In genomic region chr13:18789662-18790061, GRCm38 (mm10) we compare ENCODE assay signal across 24 mouse cellular contexts.
DNase-seq lines count a peak whose midpoint lies in the region; ATAC-seq and TF ChIP-seq lines count a peak whose summit lies in the region.
"Had no signal": no experiment of that assay in that cellular context is flagged by ENCODE, and none has a peak within 500 bp of the region (broad histone marks: within the 10 kb centered on the region; RNA-seq: fewer than 3 reads in every experiment).

No protein-coding gene starts in this region.

- no peak overlapping the region for H3K4me2 ChIP-seq in heart, embryonic 13.5 days
- H3K4me2 ChIP-seq in kidney, embryonic 15.5 days = no peak overlapping the region
- no peak overlapping the region for H3K4me2 ChIP-seq in midbrain, embryonic 11.5 days
- H3K4me2 ChIP-seq in midbrain, embryonic 13.5 days (replicated peaks) = no peak overlapping the region
- H3K4me2 ChIP-seq: forebrain, embryonic 12.5 days; forebrain, embryonic 15.5 days; heart, embryonic 11.5 days; hindbrain, embryonic 13.5 days; intestine, embryonic 15.5 days had no signal

- WGBS in heart, embryonic 13.5 days = 76% methylated on average over 4 of the region's 4 CpGs
- WGBS in kidney, embryonic 15.5 days = 77% methylated on average over 4 of the region's 4 CpGs
- 95% methylated on average over 4 of the region's 4 CpGs for WGBS in midbrain, embryonic 11.5 days
- 94% methylated on average over 4 of the region's 4 CpGs for WGBS in midbrain, embryonic 13.5 days
- WGBS in cerebellum, adult 2 months = 95% methylated on average over 4 of the region's 4 CpGs

- H3K36me3 ChIP-seq in heart, embryonic 13.5 days = 0 out of 2 replicates have a peak, but pooled peaks cover 3% of the 10 kb centered on the region
- no peaks in the 10 kb centered on the region for H3K36me3 ChIP-seq in kidney, embryonic 15.5 days
- H3K36me3 ChIP-seq in midbrain, embryonic 11.5 days (ENCODE audit: control insufficient read depth, insufficient read depth, low read length) = no peaks in the 10 kb centered on the region
- no peaks in the 10 kb centered on the region for H3K36me3 ChIP-seq in midbrain, embryonic 13.5 days
- H3K36me3 ChIP-seq: forebrain, embryonic 12.5 days; forebrain, embryonic 15.5 days; hindbrain, embryonic 10.5 days; hindbrain, embryonic 13.5 days; intestine, embryonic 15.5 days had no signal

- H3K4me3 ChIP-seq in heart, embryonic 13.5 days = no peak overlapping the region
- H3K4me3 ChIP-seq in kidney, embryonic 15.5 days (replicated peaks) = no peak overlapping the region
- H3K4me3 ChIP-seq in midbrain, embryonic 11.5 days (ENCODE audit: low read depth, low read length) = no peak overlapping the region
- H3K4me3 ChIP-seq in midbrain, embryonic 13.5 days (replicated peaks) = no peak overlapping the region
- no peak overlapping the region for H3K4me3 ChIP-seq in cerebellum, adult 2 months (replicated peaks; ENCODE audit: insufficient read depth, low read depth, low read length)
- H3K4me3 ChIP-seq: erythroblast, embryonic 14.5 days; forebrain, embryonic 12.5 days; forebrain, embryonic 15.5 days; hindbrain, embryonic 10.5 days; hindbrain, embryonic 13.5 days; intestine, embryonic 15.5 days had no signal

- no peak for ATAC-seq in heart, embryonic 13.5 days (ENCODE audit: extremely low read depth, insufficient number of reproducible peaks, low FRiP score, low TSS enrichment)
- no peak for ATAC-seq in kidney, embryonic 15.5 days (replicated peaks; ENCODE audit: low FRiP score)
- no peak for ATAC-seq in midbrain, embryonic 11.5 days (ENCODE audit: low FRiP score)
- ATAC-seq in midbrain, embryonic 13.5 days = no peak
- ATAC-seq: intestine, embryonic 15.5 days; Patski had no signal

- H3K9ac ChIP-seq in heart, embryonic 13.5 days = no peak overlapping the region
- no peak overlapping the region for H3K9ac ChIP-seq in kidney, embryonic 15.5 days
- H3K9ac ChIP-seq in midbrain, embryonic 11.5 days (ENCODE audit: low read length) = no peak overlapping the region
- H3K9ac ChIP-seq in midbrain, embryonic 13.5 days (replicated peaks) = no peak overlapping the region
- H3K9ac ChIP-seq: forebrain, embryonic 12.5 days; forebrain, embryonic 15.5 days; hindbrain, embryonic 13.5 days; intestine, embryonic 15.5 days had no signal

- DNase-seq in heart, postnatal 4 days = no peak
- no peak for DNase-seq in kidney, postnatal 10 days
- DNase-seq in midbrain, embryonic 11.5 days (ENCODE audit: low spot score, missing footprints) = peak; percentile 59
- DNase-seq in cerebellum, adult 2 months = no peak
- DNase-seq: adrenal gland, postnatal 10 days; adrenal gland, postnatal 36 days; B cell, adult 2 months; cerebellum, adult 18-20 months; cerebellum, adult 9-11 months; cerebellum, postnatal 25 days; gastrocnemius, postnatal 25 days had no signal

- TF ChIP-seq CTCF in cerebellum, adult 2 months (IDR thresholded peaks at IDR 0.05; ENCODE audit: borderline replicate concordance, insufficient read depth, low read depth, low read length) = no peak

- no peaks in the 10 kb centered on the region for H3K27me3 ChIP-seq in heart, embryonic 13.5 days (replicated peaks)
- H3K27me3 ChIP-seq in kidney, embryonic 15.5 days = no peaks in the 10 kb centered on the region
- H3K27me3 ChIP-seq in midbrain, embryonic 11.5 days (ENCODE audit: control insufficient read depth, insufficient read depth, low read length) = no peaks in the 10 kb centered on the region
- H3K27me3 ChIP-seq in midbrain, embryonic 13.5 days = no peaks in the 10 kb centered on the region
- H3K27me3 ChIP-seq in cerebellum, adult 2 months (ENCODE audit: control insufficient read depth, insufficient read depth, low read length) = no peaks in the 10 kb centered on the region
- H3K27me3 ChIP-seq: CH12.LX; forebrain, embryonic 12.5 days; forebrain, embryonic 15.5 days; hindbrain, embryonic 13.5 days; intestine, embryonic 15.5 days; Patski had no signal

- peaks cover 24% of the 10 kb centered on the region for H3K4me1 ChIP-seq in heart, embryonic 13.5 days
- 0 out of 2 replicates have a peak, but pooled peaks cover 5% of the 10 kb centered on the region for H3K4me1 ChIP-seq in kidney, embryonic 15.5 days
- H3K4me1 ChIP-seq in midbrain, embryonic 11.5 days (ENCODE audit: control insufficient read depth, insufficient read depth, low read length) = no peaks in the 10 kb centered on the region
- 0 out of 2 replicates have a peak, but pooled peaks cover 8% of the 10 kb centered on the region for H3K4me1 ChIP-seq in midbrain, embryonic 13.5 days (replicated peaks)
- H3K4me1 ChIP-seq in cerebellum, adult 2 months (ENCODE audit: control insufficient read depth, insufficient read depth, low read length) = no peaks in the 10 kb centered on the region; the same call in 1 of the 2 replicates
- H3K4me1 ChIP-seq: intestine, embryonic 15.5 days had no signal

- H3K9me3 ChIP-seq in heart, embryonic 13.5 days = no peaks in the 10 kb centered on the region
- H3K9me3 ChIP-seq in kidney, embryonic 15.5 days (replicated peaks) = no peaks in the 10 kb centered on the region
- no peaks in the 10 kb centered on the region for H3K9me3 ChIP-seq in midbrain, embryonic 11.5 days (ENCODE audit: control insufficient read depth, low read length)
- H3K9me3 ChIP-seq in midbrain, embryonic 13.5 days = no peaks in the 10 kb centered on the region
- H3K9me3 ChIP-seq: forebrain, embryonic 12.5 days; forebrain, embryonic 15.5 days; G1E; hindbrain, embryonic 10.5 days; hindbrain, embryonic 13.5 days; intestine, embryonic 15.5 days had no signal

- H3K27ac ChIP-seq in heart, embryonic 13.5 days (replicated peaks) = 0 out of 2 replicates have a peak overlapping the region, but pooled peaks have one; percentile 46
- H3K27ac ChIP-seq in kidney, embryonic 15.5 days = peak overlapping the region; percentile 14
- H3K27ac ChIP-seq in midbrain, embryonic 11.5 days (ENCODE audit: low read depth, low read length) = no peak overlapping the region
- no peak overlapping the region for H3K27ac ChIP-seq in midbrain, embryonic 13.5 days
- H3K27ac ChIP-seq in cerebellum, adult 2 months (ENCODE audit: insufficient read depth, low read length) = no peak overlapping the region
- H3K27ac ChIP-seq: forebrain, embryonic 12.5 days; forebrain, embryonic 15.5 days; hindbrain, embryonic 10.5 days; intestine, embryonic 15.5 days had no signal

- no peak for TF ChIP-seq POLR2A in cerebellum, adult 2 months (IDR thresholded peaks at IDR 0.05; ENCODE audit: borderline replicate concordance, insufficient read depth, low read length)

Comparison
In these comparisons a context has a peak if more than half of its experiments do, and no peak if none do; other contexts are left out.
1. H3K27ac ChIP-seq: peak in heart, embryonic 13.5 days (single experiment) and kidney, embryonic 15.5 days (single experiment); none in midbrain, embryonic 11.5 days (single experiment), midbrain, embryonic 13.5 days (single experiment) and cerebellum, adult 2 months (single experiment).